Mouse (Mus musculus) right cerebral cortex, postnatal 14 days (tissue): ENCODE results near the gene Vmn2r28.
"Not testable (repeated sequence)": the region's sequence is repeated elsewhere in the genome, so short reads cannot be mapped to it uniquely, and the experiment has no call there.

Source experiments
- DNase-seq: peaks from one replicate; pipeline ENCODE4 v3.0.0; 2022

Gene Vmn2r28

GRCm38 (mm10) chr7:5493856-5494255 is at the start of gene Vmn2r28:
TSS of gene Vmn2r28 (minus strand) at chr7:5493956.
- not testable (repeated sequence) for DNase-seq

DNA sequence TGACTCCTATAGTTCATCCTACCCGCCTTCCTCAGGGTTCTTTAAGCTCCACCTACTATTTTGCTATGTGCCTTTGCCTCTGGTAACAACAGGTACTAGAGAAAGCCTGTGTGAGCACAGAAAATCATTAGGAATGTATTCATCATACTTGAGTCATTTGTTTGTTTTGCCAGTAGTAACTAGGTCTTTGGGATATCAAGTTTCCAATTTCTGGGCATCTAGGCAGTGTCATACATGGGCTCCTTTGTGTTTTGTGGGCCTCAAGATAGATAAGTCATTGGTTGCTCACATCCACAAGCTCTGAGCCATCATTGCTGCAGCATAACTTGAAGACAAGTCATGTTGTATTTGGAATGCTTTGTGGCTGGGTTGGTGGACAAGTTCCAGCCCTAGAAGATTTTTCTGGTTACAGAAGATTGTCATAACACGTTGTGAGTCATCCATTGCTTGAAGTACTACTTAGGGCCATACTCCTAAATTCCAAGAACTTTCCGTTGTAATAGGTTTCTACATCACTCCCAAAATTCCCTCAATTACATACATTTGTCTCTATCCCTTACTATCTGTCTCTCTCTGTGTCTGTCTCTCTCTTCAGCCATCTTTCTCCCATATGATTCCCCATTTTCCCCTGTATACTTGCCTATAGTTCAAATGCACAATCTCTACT is 47.1 kb upstream of the Vmn2r28 start:
- not testable (repeated sequence) for DNase-seq

DNA sequence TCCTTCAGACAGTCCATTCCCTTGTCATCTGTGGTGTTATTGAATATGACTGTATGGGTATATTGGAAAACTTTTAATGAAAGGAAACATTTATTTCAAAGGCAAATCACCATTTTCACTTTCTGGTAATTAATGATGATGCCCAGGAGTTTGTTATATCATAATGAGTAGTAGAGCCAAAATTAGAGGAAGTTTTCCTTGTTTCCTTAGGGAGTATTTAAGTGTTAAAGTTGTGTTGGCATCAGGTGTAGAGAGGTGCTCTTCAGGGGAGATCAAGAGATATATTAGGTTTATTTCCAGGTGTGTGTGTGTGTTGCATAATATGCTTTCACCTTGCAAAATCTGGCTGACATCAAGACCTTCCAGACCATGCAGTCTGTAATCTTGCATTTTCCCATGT is 37.1 kb downstream of the Vmn2r28 start, which contains the start of gene Vmn1r59:
Gene Vmn1r59 (minus strand): TSS at position 101 of the 400 bp plus-strand sequence.
- no peak for DNase-seq

GRCm38 (mm10) chr7:5454011-5454410 is 39.7 kb downstream of the Vmn2r28 start:
- DNase-seq = not testable (repeated sequence)

GRCm38 (mm10) chr7:5448627-5449026 is 45.1 kb downstream of the Vmn2r28 start:
- no peak for DNase-seq
